1 mouse cellular context compared by ENCODE assay signal in the genomic region with DNA sequence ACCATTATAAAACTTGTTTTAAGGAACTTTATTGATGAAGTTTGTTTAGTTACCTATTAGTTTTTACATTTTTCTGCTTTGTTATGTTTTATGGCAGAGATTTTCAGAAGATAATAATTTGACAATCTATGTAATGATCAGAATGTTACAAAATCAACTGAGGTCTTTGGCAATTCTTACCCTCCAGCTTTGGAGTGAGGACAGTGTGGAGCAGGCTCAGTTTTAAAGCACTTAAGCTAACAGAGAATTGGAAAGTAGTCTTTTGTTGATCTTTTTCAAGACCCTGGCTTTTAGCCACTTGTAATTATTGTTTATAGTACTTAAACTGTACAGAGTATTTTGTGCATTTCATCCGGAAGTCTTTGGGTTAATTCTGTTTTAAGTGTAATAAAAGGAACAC.
TF ChIP-seq lines count a peak whose summit lies in the region.

No protein-coding gene starts in this region.

TF ChIP-seq in myocyte, 11 proteins besides CTCF, POLR2A, EP300 and RAD21 (continued from another document):
- TF ChIP-seq MYOG (IDR thresholded peaks at IDR 0.05; ENCODE audit: control insufficient read depth in 1 of 3, insufficient read depth in 1 of 3, insufficient read length in 2 of 3, low read depth in 2 of 3) (no peak), POLR2AphosphoS2 (IDR thresholded peaks at IDR 0.05; ENCODE audit: insufficient read length, low read depth) (no peak), MAX (IDR thresholded peaks at IDR 0.05; ENCODE audit: low read depth) (no peak), E2F4 (IDR thresholded peaks at IDR 0.05; ENCODE audit: insufficient read depth) (no peak), MYOD1 (IDR thresholded peaks at IDR 0.05; ENCODE audit: control insufficient read depth in 1 of 3, insufficient read length in 2 of 3, low read depth in 2 of 3) (no peak), SRF (IDR thresholded peaks at IDR 0.05; ENCODE audit: control insufficient read depth, insufficient read length, low read depth) (no peak), REST (IDR thresholded peaks at IDR 0.05; ENCODE audit: insufficient read depth, insufficient read length) (no peak), TCF3 (IDR thresholded peaks at IDR 0.05; ENCODE audit: insufficient read length, low read depth) (no peak)
